Mouse (Mus musculus): ENCODE data around the gene Plekhm3. TPM values are rescaled to one million over a fixed set of nuclear protein-coding genes. Genes with fewer than 3 reads are reported as not detected.
"Not testable (repeated sequence)": the region's sequence is repeated elsewhere in the genome, so short reads cannot be mapped to it uniquely, and the experiment has no call there.

Plekhm3 gene
- polyA plus RNA-seq (2015; fragmentation: Nextera tagmentation; extraction: Ambion mirVana): 9.8 and 13.7 TPM in 2 replicates

GRCm38 (mm10) chr1:64956479-64956961 lies at the start of gene Plekhm3:
TSS of gene Plekhm3 (minus strand) at chr1:64956824.
- Histone ChIP-seq H3K4me2 (peak within 1 kb of the TSS; percentile 58), H3K4me3 (peak within 1 kb of the TSS; percentile 84), H3K36me3 (no peaks in the 10 kb centered on the region), H3K9me3 (no peaks in the 10 kb centered on the region), H3K27me3 (no peaks in the 10 kb centered on the region), H3K27ac (replicated peaks) (peak within 1 kb of the TSS; percentile 88), H3K4me1 (replicated peaks) (no peaks in the 10 kb centered on the region; the same call in 1 of the 2 replicates), H3K9ac (peak within 1 kb of the TSS; percentile 94)
- peak; percentile 95 for ATAC-seq (ENCODE audit: low read depth)
- under 1% methylated on average over 43 of the region's 43 CpGs for WGBS

GRCm38 (mm10) chr1:65005575-65005974 lies 49.0 kb upstream of the Plekhm3 start:
- Histone ChIP-seq H3K4me2 (no peak overlapping the region), H3K9me3 (no peaks in the 10 kb centered on the region), H3K9ac (no peak overlapping the region), H3K27me3 (no peaks in the 10 kb centered on the region), H3K4me3 (no peak overlapping the region), H3K36me3 (no peaks in the 10 kb centered on the region), H3K27ac (replicated peaks) (no peak overlapping the region), H3K4me1 (replicated peaks) (no peaks in the 10 kb centered on the region)
- no peak for ATAC-seq (ENCODE audit: low read depth)
- 88% methylated on average over 6 of the region's 6 CpGs for WGBS

- 84% methylated on average over 4 of the region's 4 CpGs for WGBS
- Histone ChIP-seq H3K9me3 (no peaks in the 10 kb centered on the region), H3K4me1 (replicated peaks) (no peaks in the 10 kb centered on the region), H3K9ac (no peak overlapping the region), H3K4me3 (no peak overlapping the region), H3K27me3 (no peaks in the 10 kb centered on the region), H3K36me3 (no peaks in the 10 kb centered on the region), H3K4me2 (no peak overlapping the region), H3K27ac (replicated peaks) (no peak overlapping the region)
- ATAC-seq (ENCODE audit: low read depth): no peak
Observed at GRCm38 (mm10) chr1:65004526-65004925, 47.9 kb upstream of the Plekhm3 start.

GRCm38 (mm10) chr1:64993206-64993605 lies 36.6 kb upstream of the Plekhm3 start:
- no peak for ATAC-seq (ENCODE audit: low read depth)
- Histone ChIP-seq H3K27ac (replicated peaks) (no peak overlapping the region), H3K4me1 (replicated peaks) (no peaks in the 10 kb centered on the region), H3K4me2 (no peak overlapping the region), H3K4me3 (no peak overlapping the region), H3K9me3 (no peaks in the 10 kb centered on the region), H3K27me3 (no peaks in the 10 kb centered on the region), H3K9ac (no peak overlapping the region), H3K36me3 (no peaks in the 10 kb centered on the region)
- 82% methylated on average over 4 of the region's 4 CpGs for whole genome bisulfite sequencing

- Histone ChIP-seq H3K9me3 (no peaks in the 10 kb centered on the region), H3K4me3 (no peak overlapping the region), H3K27ac (replicated peaks) (no peak overlapping the region), H3K9ac (no peak overlapping the region), H3K4me2 (no peak overlapping the region), H3K4me1 (replicated peaks) (no peaks in the 10 kb centered on the region), H3K36me3 (no peaks in the 10 kb centered on the region), H3K27me3 (no peaks in the 10 kb centered on the region)
- no peak for ATAC-seq (ENCODE audit: low read depth)
Observed at GRCm38 (mm10) chr1:64988176-64988575, 31.6 kb upstream of the Plekhm3 start.

GRCm38 (mm10) chr1:64986120-64986519 lies 29.5 kb upstream of the Plekhm3 start:
- Histone ChIP-seq H3K9me3 (no peaks in the 10 kb centered on the region), H3K27ac (replicated peaks) (no peak overlapping the region), H3K27me3 (no peaks in the 10 kb centered on the region), H3K4me2 (no peak overlapping the region), H3K4me3 (no peak overlapping the region), H3K9ac (no peak overlapping the region), H3K36me3 (no peaks in the 10 kb centered on the region), H3K4me1 (replicated peaks) (no peaks in the 10 kb centered on the region)
- ATAC-seq (ENCODE audit: low read depth): no peak
- 45% methylated on average over 7 of the region's 7 CpGs for WGBS

- no peak overlapping the region for H3K9ac ChIP-seq
- no peaks in the 10 kb centered on the region for H3K36me3 ChIP-seq
- H3K4me1 ChIP-seq (replicated peaks): peaks cover 3% of the 10 kb centered on the region
- no peak for ATAC-seq (ENCODE audit: low read depth)
- H3K27me3 ChIP-seq: no peaks in the 10 kb centered on the region
- 87% methylated on average over 3 of the region's 3 CpGs for WGBS
- H3K4me3 ChIP-seq: no peak overlapping the region
- no peak overlapping the region for H3K4me2 ChIP-seq
- H3K9me3 ChIP-seq: no peaks in the 10 kb centered on the region
- no peak overlapping the region for H3K27ac ChIP-seq (replicated peaks)
Observed at GRCm38 (mm10) chr1:64983247-64983646, 26.6 kb upstream of the Plekhm3 start.

GRCm38 (mm10) chr1:64978321-64978799 lies 21.7 kb upstream of the Plekhm3 start:
- ATAC-seq (ENCODE audit: low read depth): peak; percentile 91
- Histone ChIP-seq H3K4me2 (no peak overlapping the region), H3K36me3 (no peaks in the 10 kb centered on the region), H3K27me3 (no peaks in the 10 kb centered on the region), H3K9me3 (no peaks in the 10 kb centered on the region), H3K4me1 (replicated peaks) (peaks cover 27% of the 10 kb centered on the region), H3K27ac (replicated peaks) (0 out of 2 replicates have a peak overlapping the region, but pooled peaks have one; percentile 24), H3K4me3 (no peak overlapping the region), H3K9ac (no peak overlapping the region)
- WGBS: 57% methylated on average over 7 of the region's 7 CpGs

GRCm38 (mm10) chr1:64975346-64975745 lies 18.7 kb upstream of the Plekhm3 start:
- H3K9me3 ChIP-seq: no peaks in the 10 kb centered on the region
- H3K4me1 ChIP-seq (replicated peaks): peaks cover 27% of the 10 kb centered on the region
- H3K9ac ChIP-seq: no peak overlapping the region
- peak; percentile 67 for ATAC-seq (ENCODE audit: low read depth)
- H3K27ac ChIP-seq (replicated peaks): 0 out of 2 replicates have a peak overlapping the region, but pooled peaks have one; percentile 42
- H3K36me3 ChIP-seq: no peaks in the 10 kb centered on the region
- H3K4me3 ChIP-seq: no peak overlapping the region
- H3K4me2 ChIP-seq: peak overlapping the region; percentile 11; the same call in 1 of the 2 replicates
- no peaks in the 10 kb centered on the region for H3K27me3 ChIP-seq
- 5% methylated on average over 7 of the region's 7 CpGs for WGBS

- H3K9me3 ChIP-seq: no peaks in the 10 kb centered on the region
- H3K36me3 ChIP-seq: no peaks in the 10 kb centered on the region
- peaks cover 13% of the 10 kb centered on the region for H3K4me1 ChIP-seq (replicated peaks)
- ATAC-seq (ENCODE audit: low read depth): no peak
- no peak overlapping the region for H3K4me2 ChIP-seq
- H3K9ac ChIP-seq: no peak overlapping the region
- no peak overlapping the region for H3K4me3 ChIP-seq
- 75% methylated on average over 5 of the region's 5 CpGs for WGBS
- no peak overlapping the region for H3K27ac ChIP-seq (replicated peaks)
- H3K27me3 ChIP-seq: no peaks in the 10 kb centered on the region
Observed at GRCm38 (mm10) chr1:64970685-64971084, 14.1 kb upstream of the Plekhm3 start.

GRCm38 (mm10) chr1:64957021-64957489 lies 431 bp upstream of the Plekhm3 start:
- no peaks in the 10 kb centered on the region for H3K9me3 ChIP-seq
- H3K4me3 ChIP-seq: peak overlapping the region; percentile 84
- H3K27me3 ChIP-seq: no peaks in the 10 kb centered on the region
- H3K36me3 ChIP-seq: no peaks in the 10 kb centered on the region
- H3K9ac ChIP-seq: peak overlapping the region; percentile 94
- H3K4me1 ChIP-seq (replicated peaks): no peaks in the 10 kb centered on the region; the same call in 1 of the 2 replicates
- WGBS: 63% methylated on average over 8 of the region's 8 CpGs
- H3K4me2 ChIP-seq: peak overlapping the region; percentile 58
- peak overlapping the region; percentile 88 for H3K27ac ChIP-seq (replicated peaks)
- peak; percentile 73 for ATAC-seq (ENCODE audit: low read depth)

- 89% methylated on average over 7 of the region's 7 CpGs for WGBS
Observed at GRCm38 (mm10) chr1:64954786-64955185, 1.8 kb downstream of the Plekhm3 start.

GRCm38 (mm10) chr1:64950271-64950670 lies 6.4 kb downstream of the Plekhm3 start:
- Histone ChIP-seq H3K4me1 (replicated peaks) (0 out of 2 replicates have a peak, but pooled peaks cover 3% of the 10 kb centered on the region), H3K9me3 (no peaks in the 10 kb centered on the region), H3K27me3 (no peaks in the 10 kb centered on the region), H3K4me3 (no peak overlapping the region), H3K4me2 (no peak overlapping the region), H3K36me3 (0 out of 2 replicates have a peak, but pooled peaks cover 2% of the 10 kb centered on the region), H3K27ac (replicated peaks) (no peak overlapping the region), H3K9ac (no peak overlapping the region)
- ATAC-seq (ENCODE audit: low read depth): no peak
- 94% methylated on average over 3 of the region's 3 CpGs for WGBS

More at GRCm38 (mm10) chr1:64954786-64955185, 1.8 kb downstream of the Plekhm3 start:
- H3K4me3 ChIP-seq; H3K9ac ChIP-seq; H3K27ac ChIP-seq (replicated peaks); H3K4me1 ChIP-seq (replicated peaks); H3K36me3 ChIP-seq; H3K4me2 ChIP-seq; H3K27me3 ChIP-seq; ATAC-seq (ENCODE audit: low read depth); H3K9me3 ChIP-seq: not testable (repeated sequence)

Data from neural tube, embryonic 13.5 days (tissue).